Mouse (Mus musculus) heart, postnatal 0 days (tissue): ENCODE results near the gene Gm27021.

ENCODE experiments used
- CTCF ChIP-seq: IDR thresholded peaks from 2 replicates; pipeline ENCODE4 v1.5.1; 2016; ENCODE audit warnings: antibody characterized with exemption, control low read depth, low read depth
- EP300 ChIP-seq: IDR thresholded peaks from 2 replicates; pipeline ENCODE4 v1.6.1; 2016; ENCODE audit warnings: antibody characterized with exemption, low read depth

- TF ChIP-seq CTCF: no peak
- TF ChIP-seq EP300: no peak
Measured at GRCm38 (mm10) chr8:120565151-120565711, 102.6 kb downstream of the Gm27021 start.
